Mouse (Mus musculus): ENCODE measurements at regions not wholly inside any gene's neighbourhood (a gene's known extent, or its start where the extent isn't known, plus 50 kb on each side); places are given as distances from the start of the nearest gene placed in this dataset.

GRCm38 (mm10) chr6:67165091-67165490 is 72.9 kb upstream of the Serbp1 start:
- no peaks in the 10 kb centered on the region for H3K4me1 ChIP-seq
- no peak overlapping the region for H3K9ac ChIP-seq (replicated peaks)
- WGBS, result 91% methylated on average over 6 of the region's 6 CpGs
- no peaks in the 10 kb centered on the region for H3K27me3 ChIP-seq
- no peak overlapping the region for H3K27ac ChIP-seq (replicated peaks)
- no peak overlapping the region for H3K4me2 ChIP-seq (replicated peaks)
- H3K4me3 ChIP-seq, result no peak overlapping the region
- ATAC-seq (replicated peaks), result no peak
- no peaks in the 10 kb centered on the region for H3K36me3 ChIP-seq
- H3K9me3 ChIP-seq, result no peaks in the 10 kb centered on the region

GRCm38 (mm10) chr6:67163947-67164346 is 74.0 kb upstream of the Serbp1 start:
- WGBS, result 88% methylated on average over 2 of the region's 2 CpGs
- H3K27me3 ChIP-seq, result no peaks in the 10 kb centered on the region

GRCm38 (mm10) chr6:67162814-67163213 is 75.2 kb upstream of the Serbp1 start:
- no peaks in the 10 kb centered on the region for H3K27me3 ChIP-seq
- 0 out of 2 replicates have a peak, but pooled peaks cover 2% of the 10 kb centered on the region for H3K4me1 ChIP-seq
- WGBS, result 56% methylated on average over 3 of the region's 3 CpGs
- no peak overlapping the region for H3K4me2 ChIP-seq (replicated peaks)
- H3K9me3 ChIP-seq, result no peaks in the 10 kb centered on the region
- ATAC-seq (replicated peaks), result no peak
- H3K27ac ChIP-seq (replicated peaks), result no peak overlapping the region
- H3K36me3 ChIP-seq, result no peaks in the 10 kb centered on the region
- H3K9ac ChIP-seq (replicated peaks), result no peak overlapping the region
- H3K4me3 ChIP-seq, result no peak overlapping the region

More at GRCm38 (mm10) chr6:67163947-67164346, 74.0 kb upstream of the Serbp1 start:
- Histone ChIP-seq H3K9ac (replicated peaks) (no peak overlapping the region), H3K4me1 (no peaks in the 10 kb centered on the region), H3K27ac (replicated peaks) (no peak overlapping the region), H3K4me2 (replicated peaks) (no peak overlapping the region), H3K36me3 (no peaks in the 10 kb centered on the region), H3K4me3 (no peak overlapping the region), H3K9me3 (no peaks in the 10 kb centered on the region)
- no peak for ATAC-seq (replicated peaks)

GRCm38 (mm10) chr6:67161610-67162009 is 76.4 kb upstream of the Serbp1 start:
- 0 out of 2 replicates have a peak, but pooled peaks cover 2% of the 10 kb centered on the region for H3K4me1 ChIP-seq
- H3K4me2 ChIP-seq (replicated peaks), result no peak overlapping the region
- no peaks in the 10 kb centered on the region for H3K9me3 ChIP-seq
- ATAC-seq (replicated peaks), result no peak
- H3K27ac ChIP-seq (replicated peaks), result no peak overlapping the region
- WGBS, result 73% methylated on average over 7 of the region's 7 CpGs
- no peak overlapping the region for H3K9ac ChIP-seq (replicated peaks)
- no peak overlapping the region for H3K4me3 ChIP-seq
- H3K27me3 ChIP-seq, result no peaks in the 10 kb centered on the region
- H3K36me3 ChIP-seq, result no peaks in the 10 kb centered on the region

GRCm38 (mm10) chr6:67160564-67160963 is 77.4 kb upstream of the Serbp1 start:
- Histone ChIP-seq H3K27ac (replicated peaks) (no peak overlapping the region), H3K4me3 (no peak overlapping the region), H3K36me3 (no peaks in the 10 kb centered on the region), H3K9ac (replicated peaks) (no peak overlapping the region), H3K9me3 (no peaks in the 10 kb centered on the region), H3K4me2 (replicated peaks) (no peak overlapping the region), H3K4me1 (0 out of 2 replicates have a peak, but pooled peaks cover 2% of the 10 kb centered on the region), H3K27me3 (no peaks in the 10 kb centered on the region)
- ATAC-seq (replicated peaks), result no peak
- 74% methylated on average over 3 of the region's 3 CpGs for WGBS

- H3K36me3 ChIP-seq, result no peaks in the 10 kb centered on the region
- H3K4me2 ChIP-seq (replicated peaks), result no peak overlapping the region
- H3K9ac ChIP-seq (replicated peaks), result no peak overlapping the region
- H3K4me3 ChIP-seq, result no peak overlapping the region
- ATAC-seq (replicated peaks), result no peak
- no peaks in the 10 kb centered on the region for H3K27me3 ChIP-seq
- 77% methylated on average over 5 of the region's 5 CpGs for WGBS
- H3K27ac ChIP-seq (replicated peaks), result no peak overlapping the region
- H3K4me1 ChIP-seq, result 0 out of 2 replicates have a peak, but pooled peaks cover 2% of the 10 kb centered on the region
- no peaks in the 10 kb centered on the region for H3K9me3 ChIP-seq
Measured at GRCm38 (mm10) chr6:67159726-67160523, 78.1 kb upstream of the Serbp1 start.

- 0 out of 2 replicates have a peak, but pooled peaks have one; percentile 8 for ATAC-seq (replicated peaks)
- H3K9me3 ChIP-seq, result no peaks in the 10 kb centered on the region
- H3K27me3 ChIP-seq, result no peaks in the 10 kb centered on the region
- no peak overlapping the region for H3K27ac ChIP-seq (replicated peaks)
- 0 out of 2 replicates have a peak, but pooled peaks cover 2% of the 10 kb centered on the region for H3K4me1 ChIP-seq
- 8% methylated on average over 2 of the region's 2 CpGs for WGBS
- peak overlapping the region; percentile 33 for H3K4me2 ChIP-seq (replicated peaks)
- H3K4me3 ChIP-seq, result no peak overlapping the region
- H3K9ac ChIP-seq (replicated peaks), result no peak overlapping the region
- no peaks in the 10 kb centered on the region for H3K36me3 ChIP-seq
Measured at GRCm38 (mm10) chr6:67159224-67159623, 78.8 kb upstream of the Serbp1 start.

- H3K4me3 ChIP-seq, result no peak overlapping the region
- H3K4me1 ChIP-seq, result 0 out of 2 replicates have a peak, but pooled peaks cover 2% of the 10 kb centered on the region
- H3K9me3 ChIP-seq, result no peaks in the 10 kb centered on the region
- H3K9ac ChIP-seq (replicated peaks), result no peak overlapping the region
- H3K4me2 ChIP-seq (replicated peaks), result peak overlapping the region; percentile 33
- ATAC-seq (replicated peaks), result peak; percentile 92
- H3K36me3 ChIP-seq, result no peaks in the 10 kb centered on the region
- H3K27me3 ChIP-seq, result no peaks in the 10 kb centered on the region
- 2% methylated on average over 10 of the region's 10 CpGs for WGBS
- no peak overlapping the region for H3K27ac ChIP-seq (replicated peaks)
Measured at GRCm38 (mm10) chr6:67158765-67159164, 79.2 kb upstream of the Serbp1 start.

GRCm38 (mm10) chr6:67152845-67153468 is 85.0 kb upstream of the Serbp1 start:
- 87% methylated on average over 3 of the region's 3 CpGs for WGBS
- H3K4me2 ChIP-seq (replicated peaks), result no peak overlapping the region
- H3K4me3 ChIP-seq, result no peak overlapping the region
- no peak overlapping the region for H3K9ac ChIP-seq (replicated peaks)
- H3K27me3 ChIP-seq, result no peaks in the 10 kb centered on the region
- H3K9me3 ChIP-seq, result no peaks in the 10 kb centered on the region
- H3K36me3 ChIP-seq, result no peaks in the 10 kb centered on the region
- H3K4me1 ChIP-seq, result no peaks in the 10 kb centered on the region
- ATAC-seq (replicated peaks), result no peak
- no peak overlapping the region for H3K27ac ChIP-seq (replicated peaks)

GRCm38 (mm10) chr6:67151515-67151914 is 86.5 kb upstream of the Serbp1 start:
- Histone ChIP-seq H3K9ac (replicated peaks) (no peak overlapping the region), H3K4me1 (no peaks in the 10 kb centered on the region), H3K4me3 (no peak overlapping the region), H3K4me2 (replicated peaks) (no peak overlapping the region), H3K27ac (replicated peaks) (no peak overlapping the region), H3K36me3 (no peaks in the 10 kb centered on the region), H3K9me3 (no peaks in the 10 kb centered on the region), H3K27me3 (no peaks in the 10 kb centered on the region)
- no peak for ATAC-seq (replicated peaks)
- WGBS, result 90% methylated on average over 2 of the region's 2 CpGs

GRCm38 (mm10) chr6:67149425-67149824 is 88.6 kb upstream of the Serbp1 start:
- WGBS, result 81% methylated on average over 2 of the region's 2 CpGs

GRCm38 (mm10) chr6:67146708-67147107 is 91.3 kb upstream of the Serbp1 start:
- Histone ChIP-seq H3K36me3 (no peaks in the 10 kb centered on the region), H3K9me3 (no peaks in the 10 kb centered on the region), H3K4me3 (no peak overlapping the region), H3K9ac (replicated peaks) (no peak overlapping the region), H3K27me3 (no peaks in the 10 kb centered on the region), H3K4me1 (no peaks in the 10 kb centered on the region), H3K4me2 (replicated peaks) (no peak overlapping the region), H3K27ac (replicated peaks) (no peak overlapping the region)
- ATAC-seq (replicated peaks), result no peak
- WGBS, result 18% methylated on average over 4 of the region's 4 CpGs

More at GRCm38 (mm10) chr6:67149425-67149824, 88.6 kb upstream of the Serbp1 start:
- Histone ChIP-seq H3K9ac (replicated peaks) (no peak overlapping the region), H3K4me1 (no peaks in the 10 kb centered on the region), H3K27me3 (no peaks in the 10 kb centered on the region), H3K9me3 (no peaks in the 10 kb centered on the region), H3K36me3 (no peaks in the 10 kb centered on the region), H3K4me2 (replicated peaks) (no peak overlapping the region), H3K27ac (replicated peaks) (no peak overlapping the region), H3K4me3 (no peak overlapping the region)
- no peak for ATAC-seq (replicated peaks)

All from forebrain, embryonic 15.5 days (tissue).